Comparison of ENCODE assay signal across 8 mouse cellular contexts in genomic region chr3:94953764-94954616, GRCm38 (mm10). TPM values are rescaled to one million over a fixed set of nuclear protein-coding genes. Genes with fewer than 3 reads are reported as not detected.
A peak's percentile ranks its signal among the peaks of the same experiment; 100 is the strongest.
DNase-seq lines count a peak whose midpoint lies in the region; ATAC-seq and TF ChIP-seq lines count a peak whose summit lies in the region.

Gene Rfx5 (plus strand): TSS chr3:94954075.

- peak within 1 kb of the TSS; percentile 93 for H3K27ac ChIP-seq in forebrain, embryonic 12.5 days
- H3K27ac ChIP-seq in heart, postnatal 0 days (ENCODE audit: low read depth) = peak within 1 kb of the TSS; percentile 87
- peak within 1 kb of the TSS; percentile 63 for H3K27ac ChIP-seq in liver, embryonic 16.5 days (ENCODE audit: low read length)
- peak within 1 kb of the TSS; percentile 96 for H3K27ac ChIP-seq in neural tube, embryonic 13.5 days (replicated peaks)
- peak within 1 kb of the TSS; percentile 97 for H3K27ac ChIP-seq in testis, adult 2 months (ENCODE audit: control insufficient read depth, insufficient read depth, low read depth, low read length)

- 0 out of 2 replicates have a peak, but pooled peaks cover 5% of the 10 kb centered on the region for H3K27me3 ChIP-seq in E14TG2a.4 (ENCODE audit: insufficient read depth, low read length)
- no peaks in the 10 kb centered on the region for H3K27me3 ChIP-seq in forebrain, embryonic 12.5 days
- no peaks in the 10 kb centered on the region for H3K27me3 ChIP-seq in heart, postnatal 0 days (ENCODE audit: control insufficient read depth, insufficient read depth, low read length)
- H3K27me3 ChIP-seq in liver, embryonic 16.5 days (ENCODE audit: control insufficient read depth, insufficient read depth, low read depth, low read length) = no peaks in the 10 kb centered on the region
- H3K27me3 ChIP-seq in neural tube, embryonic 13.5 days = no peaks in the 10 kb centered on the region
- H3K27me3 ChIP-seq in testis, adult 2 months (ENCODE audit: control insufficient read depth, insufficient read depth, low read length) = no peaks in the 10 kb centered on the region

- TF ChIP-seq POLR2A in testis, adult 2 months (IDR thresholded peaks at IDR 0.05; ENCODE audit: control insufficient read depth, low read depth, low read length) = peak; percentile 78

- peak within 1 kb of the TSS; percentile 85 for H3K9ac ChIP-seq in forebrain, embryonic 12.5 days
- peak within 1 kb of the TSS; percentile 87 for H3K9ac ChIP-seq in heart, postnatal 0 days (replicated peaks; ENCODE audit: low read depth, low read length)
- peak within 1 kb of the TSS; percentile 71 for H3K9ac ChIP-seq in liver, embryonic 16.5 days (ENCODE audit: low read depth, low read length)
- H3K9ac ChIP-seq in neural tube, embryonic 13.5 days = peak within 1 kb of the TSS; percentile 87

- no peaks in the 10 kb centered on the region for H3K9me3 ChIP-seq in E14TG2a.4 (ENCODE audit: low read length)
- H3K9me3 ChIP-seq in forebrain, embryonic 12.5 days = no peaks in the 10 kb centered on the region
- no peaks in the 10 kb centered on the region for H3K9me3 ChIP-seq in heart, postnatal 0 days (replicated peaks; ENCODE audit: control insufficient read depth, low read length)
- no peaks in the 10 kb centered on the region for H3K9me3 ChIP-seq in liver, embryonic 16.5 days (replicated peaks; ENCODE audit: control insufficient read depth, low read length)
- no peaks in the 10 kb centered on the region for H3K9me3 ChIP-seq in neural tube, embryonic 13.5 days

- no peak for TF ChIP-seq CTCF in E14TG2a.4 (conservative IDR thresholded peaks at IDR 0.05; ENCODE audit: low read length)
- TF ChIP-seq CTCF in heart, postnatal 0 days (IDR thresholded peaks at IDR 0.05; ENCODE audit: low read depth) = no peak
- TF ChIP-seq CTCF in testis, adult 2 months (IDR thresholded peaks at IDR 0.05; ENCODE audit: control insufficient read depth, insufficient read depth, insufficient replicate concordance, low read depth, low read length) = no peak

- peak; percentile 91 for DNase-seq in c-Kit-positive CD71-positive TER-119-positive erythroid progenitor cells, embryonic 14.5 days (ENCODE audit: low spot score)
- DNase-seq in heart, postnatal 0 days (ENCODE audit: low spot score) = peak; percentile 98
- peak; percentile 88 to 94 for DNase-seq in kidney, postnatal 4 days

- peak within 1 kb of the TSS; percentile 67 for H3K4me2 ChIP-seq in forebrain, embryonic 12.5 days
- H3K4me2 ChIP-seq in heart, postnatal 0 days (ENCODE audit: low read depth, low read length) = peak within 1 kb of the TSS; percentile 82
- peak within 1 kb of the TSS; percentile 91 for H3K4me2 ChIP-seq in liver, embryonic 16.5 days (ENCODE audit: low read depth, low read length)
- peak within 1 kb of the TSS; percentile 61 for H3K4me2 ChIP-seq in neural tube, embryonic 13.5 days

- no peak for TF ChIP-seq EP300 in heart, postnatal 0 days (IDR thresholded peaks at IDR 0.05; ENCODE audit: low read depth)

- peak within 1 kb of the TSS; percentile 85 for H3K4me3 ChIP-seq in E14TG2a.4 (replicated peaks; ENCODE audit: low read length)
- peak within 1 kb of the TSS; percentile 74 for H3K4me3 ChIP-seq in forebrain, embryonic 12.5 days (replicated peaks)
- H3K4me3 ChIP-seq in heart, postnatal 0 days (ENCODE audit: low read depth, low read length) = peak within 1 kb of the TSS; percentile 90
- peak within 1 kb of the TSS; percentile 71 for H3K4me3 ChIP-seq in liver, embryonic 16.5 days (ENCODE audit: low read depth, low read length)
- peak within 1 kb of the TSS; percentile 70 for H3K4me3 ChIP-seq in neural tube, embryonic 13.5 days
- H3K4me3 ChIP-seq in testis, adult 2 months (ENCODE audit: control insufficient read depth, low read depth, low read length) = peak within 1 kb of the TSS; percentile 97

- H3K4me1 ChIP-seq in E14TG2a.4 (replicated peaks; ENCODE audit: low read depth, low read length) = peaks cover 38% of the 10 kb centered on the region
- H3K4me1 ChIP-seq in forebrain, embryonic 12.5 days = peaks cover 18% of the 10 kb centered on the region
- peaks cover 13% of the 10 kb centered on the region for H3K4me1 ChIP-seq in heart, postnatal 0 days (ENCODE audit: control insufficient read depth, insufficient read depth)
- peaks cover 14% of the 10 kb centered on the region for H3K4me1 ChIP-seq in liver, embryonic 16.5 days (ENCODE audit: control insufficient read depth, low read depth, low read length)
- H3K4me1 ChIP-seq in neural tube, embryonic 13.5 days (replicated peaks) = peaks cover 24% of the 10 kb centered on the region
- H3K4me1 ChIP-seq in testis, adult 2 months (ENCODE audit: control insufficient read depth, insufficient read depth, low read length) = peaks cover 10% of the 10 kb centered on the region

- peak; percentile 97 for ATAC-seq in forebrain, embryonic 12.5 days (ENCODE audit: low FRiP score)
- ATAC-seq in heart, postnatal 0 days (ENCODE audit: insufficient read depth, low read depth) = peak; percentile 96
- ATAC-seq in liver, embryonic 16.5 days (ENCODE audit: low read depth) = peak; percentile 94
- ATAC-seq in neural tube, embryonic 13.5 days (ENCODE audit: low read depth) = peak; percentile 97

- WGBS in forebrain, embryonic 12.5 days = under 1% methylated on average over 50 of the region's 50 CpGs
- WGBS in heart, postnatal 0 days = under 1% methylated on average over 50 of the region's 50 CpGs
- under 1% methylated on average over 50 of the region's 50 CpGs for WGBS in liver, embryonic 16.5 days (ENCODE audit: insufficient replicate concordance)
- WGBS in neural tube, embryonic 13.5 days = under 1% methylated on average over 50 of the region's 50 CpGs

- H3K36me3 ChIP-seq in E14TG2a.4 (ENCODE audit: insufficient read depth, low read length) = peaks cover 41% of the 10 kb centered on the region
- H3K36me3 ChIP-seq in forebrain, embryonic 12.5 days (replicated peaks) = peaks cover 34% of the 10 kb centered on the region
- peaks cover 28% of the 10 kb centered on the region for H3K36me3 ChIP-seq in heart, postnatal 0 days (replicated peaks; ENCODE audit: control insufficient read depth, insufficient read depth, low read length)
- peaks cover 7% of the 10 kb centered on the region; the same call in 1 of the 2 replicates for H3K36me3 ChIP-seq in liver, embryonic 16.5 days (ENCODE audit: control insufficient read depth, insufficient read depth)
- peaks cover 35% of the 10 kb centered on the region for H3K36me3 ChIP-seq in neural tube, embryonic 13.5 days
- H3K36me3 ChIP-seq in testis, adult 2 months (ENCODE audit: control insufficient read depth, insufficient read depth, low read length) = peaks cover 2% of the 10 kb centered on the region

RNA-seq across cellular contexts. Expression of gene Rfx5, which starts in this region (rescaled TPM):
- 8.6 and 9.2 TPM in 2 replicates for polyA plus RNA-seq in forebrain, embryonic 12.5 days (2016; fragmentation: Nextera tagmentation; extraction: Ambion mirVana)
- total RNA-seq in heart, postnatal 0 days (2014; rRNA removed; ENCODE audit: low replicate concordance) = 3.9 and 8.6 TPM in 2 replicates
- polyA plus RNA-seq in heart, postnatal 0 days (2015; fragmentation: Nextera tagmentation; extraction: Ambion mirVana) = 2.3 and 2.7 TPM in 2 replicates
- 1.2 TPM in 2 replicates for polyA plus RNA-seq in liver, embryonic 16.5 days (2015; fragmentation: Nextera tagmentation; extraction: Ambion mirVana)
- 5.5 and 6.1 TPM in 2 replicates for polyA plus RNA-seq in neural tube, embryonic 13.5 days (2015; fragmentation: Nextera tagmentation; extraction: Ambion mirVana)
- 12.1 and 13.6 TPM in 2 replicates for polyA plus RNA-seq in testis, adult 2 months (2012; rRNA removed)

Comparison
In these comparisons a context has a peak if more than half of its experiments do, and no peak if none do; other contexts are left out.
1. Peak in every context shown above with its lines: DNase-seq, ATAC-seq, H3K4me3 ChIP-seq and H3K27ac ChIP-seq.